In genomic region chr4:47603378-47603777, GRCm38 (mm10) we compare ENCODE assay signal across 8 mouse cellular contexts.
DNase-seq lines count a peak whose midpoint lies in the region; ATAC-seq lines count a peak whose summit lies in the region.

No protein-coding gene starts in this region.

- 0 out of 2 replicates have a peak overlapping the region, but pooled peaks have one; percentile 30 for H3K27ac ChIP-seq in kidney, embryonic 15.5 days
- peak overlapping the region; percentile 87 for H3K27ac ChIP-seq in embryonic facial prominence, embryonic 13.5 days
- H3K27ac ChIP-seq in midbrain, embryonic 14.5 days (replicated peaks; ENCODE audit: low read depth, low read length): no peak overlapping the region

- no peaks in the 10 kb centered on the region for H3K9me3 ChIP-seq in kidney, embryonic 15.5 days (replicated peaks)
- no peaks in the 10 kb centered on the region for H3K9me3 ChIP-seq in embryonic facial prominence, embryonic 13.5 days
- H3K9me3 ChIP-seq in midbrain, embryonic 14.5 days (ENCODE audit: control insufficient read depth, low read length): no peaks in the 10 kb centered on the region

- H3K4me1 ChIP-seq in kidney, embryonic 15.5 days: peaks cover 19% of the 10 kb centered on the region
- H3K4me1 ChIP-seq in embryonic facial prominence, embryonic 13.5 days: peaks cover 39% of the 10 kb centered on the region
- peaks cover under 1% of the 10 kb centered on the region; the same call in 1 of the 2 replicates for H3K4me1 ChIP-seq in midbrain, embryonic 14.5 days (ENCODE audit: control insufficient read depth, insufficient read depth, low read length)

- DNase-seq in kidney, adult 8-10 months: no peak
- peak; percentile 19 to 48 for DNase-seq in heart, postnatal 36 days
- DNase-seq in midbrain, embryonic 14.5 days: no peak
- no peak for DNase-seq in retina, postnatal 1 day
- DNase-seq in thymus, postnatal 14 days: no peak
- DNase-seq in right cerebral cortex, postnatal 10 days (ENCODE audit: low spot score in 2 of 2): no peak

- H3K9ac ChIP-seq in kidney, embryonic 15.5 days: no peak overlapping the region
- peak overlapping the region; percentile 57 for H3K9ac ChIP-seq in embryonic facial prominence, embryonic 13.5 days
- no peak overlapping the region for H3K9ac ChIP-seq in midbrain, embryonic 14.5 days (replicated peaks; ENCODE audit: low read length)

- H3K4me3 ChIP-seq in kidney, embryonic 15.5 days (replicated peaks): peak overlapping the region; percentile 27
- H3K4me3 ChIP-seq in embryonic facial prominence, embryonic 13.5 days: peak overlapping the region; percentile 38
- no peak overlapping the region for H3K4me3 ChIP-seq in midbrain, embryonic 14.5 days (replicated peaks; ENCODE audit: low read depth, low read length)

- H3K36me3 ChIP-seq in kidney, embryonic 15.5 days: no peaks in the 10 kb centered on the region
- no peaks in the 10 kb centered on the region for H3K36me3 ChIP-seq in embryonic facial prominence, embryonic 13.5 days
- no peaks in the 10 kb centered on the region for H3K36me3 ChIP-seq in midbrain, embryonic 14.5 days (ENCODE audit: control insufficient read depth, insufficient read depth, low read length)

- intact Hi-C loops in heart, postnatal 36 days (cut with DNase I): no loop called here

- no peaks in the 10 kb centered on the region for H3K27me3 ChIP-seq in kidney, embryonic 15.5 days
- no peaks in the 10 kb centered on the region for H3K27me3 ChIP-seq in embryonic facial prominence, embryonic 13.5 days
- no peaks in the 10 kb centered on the region for H3K27me3 ChIP-seq in midbrain, embryonic 14.5 days (ENCODE audit: control insufficient read depth, insufficient read depth, low read length)

- WGBS in kidney, embryonic 15.5 days: 53% methylated on average over 6 of the region's 6 CpGs
- WGBS in embryonic facial prominence, embryonic 13.5 days: 15% methylated on average over 6 of the region's 6 CpGs
- 68% methylated on average over 6 of the region's 6 CpGs for WGBS in midbrain, embryonic 14.5 days

- 0 out of 2 replicates have a peak, but pooled peaks have one; percentile 38 for ATAC-seq in kidney, embryonic 15.5 days (replicated peaks; ENCODE audit: low FRiP score)
- ATAC-seq in embryonic facial prominence, embryonic 13.5 days (ENCODE audit: insufficient number of reproducible peaks, insufficient read depth, low FRiP score, low TSS enrichment, low read depth): no peak
- no peak for ATAC-seq in midbrain, embryonic 14.5 days (ENCODE audit: low FRiP score, low TSS enrichment)

- peak overlapping the region; percentile 60 for H3K4me2 ChIP-seq in kidney, embryonic 15.5 days
- H3K4me2 ChIP-seq in embryonic facial prominence, embryonic 13.5 days: peak overlapping the region; percentile 63
- H3K4me2 ChIP-seq in midbrain, embryonic 14.5 days (ENCODE audit: low read length): peak overlapping the region; percentile 43

Comparison
In these comparisons a context has a peak if more than half of its experiments do, and no peak if none do; other contexts are left out.
1. DNase-seq: peak in heart, postnatal 36 days (2 of 2); none in kidney, adult 8-10 months (0 of 2), midbrain, embryonic 14.5 days (single experiment), retina, postnatal 1 day (single experiment), thymus, postnatal 14 days (single experiment) and right cerebral cortex, postnatal 10 days (0 of 2).
2. Peak in every context shown above with its lines, with median percentiles within 50 percentile points of each other: H3K4me2 ChIP-seq.